Mouse (Mus musculus): ENCODE measurements around the gene 1810049J17Rik. TPM values are rescaled to one million over a fixed set of nuclear protein-coding genes. Genes with fewer than 3 reads are reported as not detected.

The 1810049J17Rik gene
- polyA plus RNA-seq, 1 experiment from 2014 or later = 2.5 TPM

- Histone ChIP-seq H3K4me2 (no peak overlapping the region), H3K9me3 (ENCODE audit: control insufficient read depth, low read length) (no peaks in the 10 kb centered on the region), H3K4me1 (ENCODE audit: control insufficient read depth, insufficient read depth, low read length) (no peaks in the 10 kb centered on the region), H3K27ac (ENCODE audit: low read depth, low read length) (no peak overlapping the region), H3K9ac (ENCODE audit: low read length) (no peak overlapping the region), H3K27me3 (ENCODE audit: control insufficient read depth, insufficient read depth, low read length) (no peaks in the 10 kb centered on the region), H3K36me3 (ENCODE audit: control insufficient read depth, insufficient read depth, low read length) (no peaks in the 10 kb centered on the region), H3K4me3 (ENCODE audit: low read depth, low read length) (no peak overlapping the region)
- WGBS = 83% methylated on average over 6 of the region's 6 CpGs
- no peak for DNase-seq (ENCODE audit: low spot score, missing footprints)
- ATAC-seq (ENCODE audit: low FRiP score) = no peak
Measured at GRCm38 (mm10) chr15:12284794-12285534, 36.7 kb downstream of the 1810049J17Rik start.

DNA sequence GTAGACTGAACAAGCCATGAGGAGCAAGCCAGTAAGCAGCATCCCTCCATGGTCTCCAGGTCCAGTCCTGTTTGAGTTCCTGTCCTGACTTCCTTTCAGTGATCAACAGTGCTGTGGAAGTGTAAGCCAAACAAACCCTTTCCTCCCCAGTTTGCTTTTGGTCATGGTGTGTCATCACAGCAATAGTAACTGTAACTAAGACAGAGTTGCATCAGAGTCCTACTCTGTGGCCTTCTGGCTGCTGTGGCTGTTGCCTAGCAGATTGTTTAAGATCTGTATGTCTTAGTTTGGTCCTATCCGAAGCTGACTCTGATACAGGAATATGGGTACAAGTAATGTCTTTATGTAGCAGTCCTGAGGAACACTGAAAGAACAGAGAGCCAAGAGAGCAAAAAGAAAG lies 41.9 kb downstream of the 1810049J17Rik start:
- DNase-seq (ENCODE audit: low spot score, missing footprints) = no peak
- no peak overlapping the region for H3K9ac ChIP-seq (ENCODE audit: low read length)
- no peak overlapping the region for H3K4me3 ChIP-seq (ENCODE audit: low read depth, low read length)
- H3K4me1 ChIP-seq (ENCODE audit: control insufficient read depth, insufficient read depth, low read length) = no peaks in the 10 kb centered on the region
- H3K27ac ChIP-seq (ENCODE audit: low read depth, low read length) = no peak overlapping the region
- no peak for ATAC-seq (ENCODE audit: low FRiP score)
- WGBS = 92% methylated on average over 1 of the region's 1 CpGs
- H3K4me2 ChIP-seq = no peak overlapping the region
- no peaks in the 10 kb centered on the region for H3K9me3 ChIP-seq (ENCODE audit: control insufficient read depth, low read length)
- H3K27me3 ChIP-seq (ENCODE audit: control insufficient read depth, insufficient read depth, low read length) = no peaks in the 10 kb centered on the region
- no peaks in the 10 kb centered on the region for H3K36me3 ChIP-seq (ENCODE audit: control insufficient read depth, insufficient read depth, low read length)

DNA sequence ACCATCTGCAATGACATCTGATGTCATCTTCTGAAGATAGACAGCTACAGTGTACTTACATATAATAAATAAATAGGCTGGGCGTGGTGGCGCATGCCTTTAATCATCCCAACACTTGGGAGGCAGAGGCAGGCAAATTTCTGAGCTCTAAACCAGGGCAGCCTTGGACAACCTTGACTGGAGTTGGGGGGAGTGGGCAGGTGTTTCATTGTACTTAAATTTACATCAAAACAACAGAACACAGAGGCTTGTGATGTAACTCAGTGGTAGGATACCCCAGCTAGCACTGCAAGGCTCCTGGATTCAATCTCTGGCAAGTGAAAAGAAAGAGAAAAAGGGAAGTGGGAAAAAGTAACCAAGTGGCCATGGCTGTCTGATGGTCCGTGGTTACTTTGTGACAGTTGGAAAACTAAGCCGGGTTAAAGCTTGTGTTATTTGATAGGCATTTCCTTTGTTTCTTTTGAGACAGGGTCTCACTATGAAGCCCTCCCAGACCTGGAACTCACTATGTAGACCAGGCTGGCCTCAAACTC lies 46.5 kb downstream of the 1810049J17Rik start:
- no peaks in the 10 kb centered on the region; the same call in 1 of the 2 replicates for H3K36me3 ChIP-seq (ENCODE audit: control insufficient read depth, insufficient read depth, low read length)
- H3K27me3 ChIP-seq (ENCODE audit: control insufficient read depth, insufficient read depth, low read length) = no peaks in the 10 kb centered on the region
- no peak overlapping the region for H3K27ac ChIP-seq (ENCODE audit: low read depth, low read length)
- 80% methylated on average over 4 of the region's 4 CpGs for WGBS
- no peak overlapping the region for H3K4me3 ChIP-seq (ENCODE audit: low read depth, low read length)
- DNase-seq (ENCODE audit: low spot score, missing footprints) (no peak), ATAC-seq (ENCODE audit: low FRiP score) (no peak)
- no peaks in the 10 kb centered on the region for H3K4me1 ChIP-seq (ENCODE audit: control insufficient read depth, insufficient read depth, low read length)
- H3K9me3 ChIP-seq (ENCODE audit: control insufficient read depth, low read length) = no peaks in the 10 kb centered on the region
- H3K9ac ChIP-seq (ENCODE audit: low read length) = no peak overlapping the region
- H3K4me2 ChIP-seq = no peak overlapping the region

- H3K27ac ChIP-seq (ENCODE audit: low read depth, low read length) = no peak overlapping the region
- DNase-seq (ENCODE audit: low spot score, missing footprints) = no peak
- no peaks in the 10 kb centered on the region; the same call in 1 of the 2 replicates for H3K36me3 ChIP-seq (ENCODE audit: control insufficient read depth, insufficient read depth, low read length)
- no peaks in the 10 kb centered on the region for H3K27me3 ChIP-seq (ENCODE audit: control insufficient read depth, insufficient read depth, low read length)
- H3K4me2 ChIP-seq = no peak overlapping the region
- H3K9ac ChIP-seq (ENCODE audit: low read length) = no peak overlapping the region
- WGBS = 75% methylated on average over 4 of the region's 4 CpGs
- no peak for ATAC-seq (ENCODE audit: low FRiP score)
- H3K4me1 ChIP-seq (ENCODE audit: control insufficient read depth, insufficient read depth, low read length) = no peaks in the 10 kb centered on the region
- H3K9me3 ChIP-seq (ENCODE audit: control insufficient read depth, low read length) = no peaks in the 10 kb centered on the region
- H3K4me3 ChIP-seq (ENCODE audit: low read depth, low read length) = no peak overlapping the region
Measured at GRCm38 (mm10) chr15:12274053-12274769, 47.5 kb downstream of the 1810049J17Rik start.

- Histone ChIP-seq H3K27ac (ENCODE audit: low read depth, low read length) (no peak overlapping the region), H3K4me3 (ENCODE audit: low read depth, low read length) (no peak overlapping the region), H3K9me3 (ENCODE audit: control insufficient read depth, low read length) (no peaks in the 10 kb centered on the region), H3K4me1 (ENCODE audit: control insufficient read depth, insufficient read depth, low read length) (no peaks in the 10 kb centered on the region), H3K9ac (ENCODE audit: low read length) (no peak overlapping the region), H3K27me3 (ENCODE audit: control insufficient read depth, insufficient read depth, low read length) (no peaks in the 10 kb centered on the region), H3K36me3 (ENCODE audit: control insufficient read depth, insufficient read depth, low read length) (no peaks in the 10 kb centered on the region; the same call in 1 of the 2 replicates), H3K4me2 (no peak overlapping the region)
- WGBS = 88% methylated on average over 12 of the region's 12 CpGs
- ATAC-seq (ENCODE audit: low FRiP score) (no peak), DNase-seq (ENCODE audit: low spot score, missing footprints) (no peak)
Measured at GRCm38 (mm10) chr15:12273325-12274052, 48.2 kb downstream of the 1810049J17Rik start.

Other genes starting within 250 kb of the 1810049J17Rik start
- gene Zfr, start 204.1 kb downstream of the 1810049J17Rik start, polyA plus RNA-seq (2014; fragmentation: Nextera tagmentation; extraction: Ambion mirVana) = 137 and 138 TPM in 2 replicates
- 16.5 and 17.7 TPM in 2 replicates for gene Mtmr12, start 116.9 kb downstream of the 1810049J17Rik start, polyA plus RNA-seq (2014; fragmentation: Nextera tagmentation; extraction: Ambion mirVana)
- 114 and 118 TPM in 2 replicates for gene Golph3, start 449 bp downstream of the 1810049J17Rik start, polyA plus RNA-seq (2014; fragmentation: Nextera tagmentation; extraction: Ambion mirVana)